Mouse (Mus musculus): ENCODE data around the gene Kif3a.

GRCm38 (mm10) chr11:53633644-53634043, 66.5 kb downstream of the Kif3a start:
- TF ChIP-seq CTCF (IDR thresholded peaks at IDR 0.05; ENCODE audit: borderline replicate concordance, insufficient read depth, low read depth, low read length) (no peak), POLR2A (IDR thresholded peaks at IDR 0.05; ENCODE audit: borderline replicate concordance, insufficient read depth, low read length) (no peak)

All from cerebellum, adult 2 months (tissue).